Mouse (Mus musculus) T-helper 17 cell (primary cell): ENCODE data around the gene Tbc1d14.

Experiments used
- in situ Hi-C, 2 experiments: fragments of 300-600 bp; cut with MboI, MseI; formaldehyde crosslinking; loops; 1 replicate in 1 of 2; 2 replicates in 1 of 2; pipeline ENCODE4 v1.15.1; 2025; ENCODE audit warnings: high pct_unique_total_duplicates in 2 of 2

Gene Tbc1d14

GRCm38 (mm10) chr5:36471206-36471605, 121.9 kb downstream of the Tbc1d14 start:
- in situ Hi-C loops = no loop called here

GRCm38 (mm10) chr5:36465889-36466288, 127.2 kb downstream of the Tbc1d14 start:
- in situ Hi-C loops = no loop called here

- in situ Hi-C loops = loop anchor here (5.0 kb wide), 2 partner anchors 117 to 277 kb away; no protein-coding TSS in a partner anchor
These were observed 128.1 kb downstream of the Tbc1d14 start, which contains the start of gene Grpel1 for GRCm38 (mm10) chr5:36464709-36465661. Grpel1 (plus strand) TSS chr5:36464998.

- in situ Hi-C loops = loop anchor here (5.0 kb wide), 2 partner anchors 119 to 279 kb away; no protein-coding TSS in a partner anchor
These were observed 129.7 kb downstream of the Tbc1d14 start for GRCm38 (mm10) chr5:36463391-36463790.

- in situ Hi-C loops = loop anchor here (5.0 kb wide), 2 partner anchors 119 to 279 kb away; no protein-coding TSS in a partner anchor
These were observed 130.3 kb downstream of the Tbc1d14 start for GRCm38 (mm10) chr5:36462810-36463209.

- in situ Hi-C loops = loop anchor here (5.0 kb wide), 2 partner anchors 121 to 281 kb away; no protein-coding TSS in a partner anchor
These were observed 131.8 kb downstream of the Tbc1d14 start for GRCm38 (mm10) chr5:36461231-36461630.

- in situ Hi-C loops = loop anchor here (5.0 kb wide), 2 partner anchors 122 to 282 kb away; no protein-coding TSS in a partner anchor
These were observed 132.4 kb downstream of the Tbc1d14 start for GRCm38 (mm10) chr5:36460712-36461111.

GRCm38 (mm10) chr5:36458926-36459325, 134.2 kb downstream of the Tbc1d14 start:
- in situ Hi-C loops = no loop called here

GRCm38 (mm10) chr5:36457706-36458105, 135.4 kb downstream of the Tbc1d14 start:
- in situ Hi-C loops = no loop called here

- in situ Hi-C loops = no loop called here
These were observed 140.3 kb downstream of the Tbc1d14 start for GRCm38 (mm10) chr5:36452821-36453220.

- in situ Hi-C loops = no loop called here
These were observed 141.1 kb downstream of the Tbc1d14 start for GRCm38 (mm10) chr5:36451872-36452389.

GRCm38 (mm10) chr5:36451119-36451518, 142.0 kb downstream of the Tbc1d14 start:
- in situ Hi-C loops = no loop called here

- in situ Hi-C loops = no loop called here
These were observed 143.2 kb downstream of the Tbc1d14 start for GRCm38 (mm10) chr5:36449710-36450358.

GRCm38 (mm10) chr5:36447872-36448271, 145.2 kb downstream of the Tbc1d14 start:
- in situ Hi-C loops = no loop called here

- in situ Hi-C loops = no loop called here
These were observed 146.7 kb downstream of the Tbc1d14 start for GRCm38 (mm10) chr5:36446166-36446890.

- in situ Hi-C loops = no loop called here
These were observed 148.0 kb downstream of the Tbc1d14 start for GRCm38 (mm10) chr5:36445028-36445427.

GRCm38 (mm10) chr5:36444611-36445010, 148.5 kb downstream of the Tbc1d14 start:
- in situ Hi-C loops = no loop called here

- in situ Hi-C loops = no loop called here
These were observed 152.3 kb downstream of the Tbc1d14 start for GRCm38 (mm10) chr5:36440741-36441140.
